In genomic region chr5:103953135-103954083, GRCm38 (mm10) we compare ENCODE assay signal across 13 mouse cellular contexts. TPM values are rescaled to one million over a fixed set of nuclear protein-coding genes. Genes with fewer than 3 reads are reported as not detected.
DNase-seq lines count a peak whose midpoint lies in the region; ATAC-seq lines count a peak whose summit lies in the region.
"Had no signal": no experiment of that assay in that cellular context is flagged by ENCODE, and none has a peak within 500 bp of the region (broad histone marks: within the 10 kb centered on the region; RNA-seq: fewer than 3 reads in every experiment).

No protein-coding gene starts in this region.

- no peak for ATAC-seq in heart, embryonic 11.5 days (replicated peaks; ENCODE audit: insufficient number of reproducible peaks, low FRiP score, low TSS enrichment)

- no peaks in the 10 kb centered on the region for H3K9me3 ChIP-seq in heart, embryonic 11.5 days (replicated peaks; ENCODE audit: control insufficient read depth, low read length)
- H3K9me3 ChIP-seq: neural tube, embryonic 13.5 days had no signal

- no peaks in the 10 kb centered on the region for H3K27me3 ChIP-seq in heart, embryonic 11.5 days (ENCODE audit: control insufficient read depth, insufficient read depth, low read length)
- H3K27me3 ChIP-seq: neural tube, embryonic 13.5 days had no signal

- WGBS in heart, embryonic 11.5 days (ENCODE audit: insufficient replicate concordance): 78% methylated on average over 10 of the region's 10 CpGs

- no peak overlapping the region for H3K4me3 ChIP-seq in heart, embryonic 11.5 days (ENCODE audit: low read depth, low read length)
- H3K4me3 ChIP-seq: neural tube, embryonic 13.5 days had no signal

- no peaks in the 10 kb centered on the region for H3K36me3 ChIP-seq in heart, embryonic 11.5 days (ENCODE audit: control insufficient read depth, insufficient read depth, low read length)
- H3K36me3 ChIP-seq: neural tube, embryonic 13.5 days had no signal

- no peaks in the 10 kb centered on the region for H3K4me1 ChIP-seq in heart, embryonic 11.5 days (ENCODE audit: control insufficient read depth, insufficient read depth, low read length)

- no peak overlapping the region for H3K4me2 ChIP-seq in heart, embryonic 11.5 days
- H3K4me2 ChIP-seq: neural tube, embryonic 13.5 days had no signal

- intact Hi-C loops in heart, postnatal 25 days (cut with DNase I): no loop called here

- no peak overlapping the region for H3K27ac ChIP-seq in heart, embryonic 11.5 days (ENCODE audit: low read depth, low read length)
- H3K27ac ChIP-seq: neural tube, embryonic 13.5 days had no signal

- DNase-seq in heart, postnatal 25 days (ENCODE audit: low spot score): peak; percentile 4
- DNase-seq in 3134 (ENCODE audit: extremely low read depth, insufficient read length, low spot score): peak; percentile 71
- peak; percentile 40 for DNase-seq in Muller cell, postnatal 12 days (ENCODE audit: inconsistent ontology term)
- DNase-seq in cerebellum, postnatal 14 days: peak; percentile 48 to 61
- no peak for DNase-seq in spleen, postnatal 10 days (ENCODE audit: low spot score in 2 of 2)
- no peak for DNase-seq in testis, postnatal 14 days (ENCODE audit: low spot score)
- DNase-seq: gastrocnemius, postnatal 10 days; kidney, adult 2 months; liver; spleen, adult 18-20 months had no signal

- H3K9ac ChIP-seq in heart, embryonic 11.5 days (ENCODE audit: low read depth, low read length): no peak overlapping the region
- H3K9ac ChIP-seq: neural tube, embryonic 13.5 days had no signal

RNA-seq across cellular contexts. Expression of gene Hsd17b13, which starts 23.8 kb away (rescaled TPM):
- not detected for total RNA-seq in heart, postnatal 25 days (2021)
- polyA plus RNA-seq in heart, embryonic 11.5 days (2014; fragmentation: Nextera tagmentation; extraction: Ambion mirVana): 0.20 TPM in 1 of 2 replicates, not detected in the other
- total RNA-seq: layer of hippocampus, postnatal 14 days had no signal
- polyA plus RNA-seq: neural tube, embryonic 13.5 days had no signal

RNA-seq across cellular contexts. Expression of gene Klhl8, which starts 42.4 kb away (rescaled TPM):
- 10 to 100 TPM; 12.6 to 13.5 TPM for total RNA-seq in heart, postnatal 25 days (2021)
- polyA plus RNA-seq in heart, embryonic 11.5 days (2014; fragmentation: Nextera tagmentation; extraction: Ambion mirVana): 6.7 and 10.9 TPM in 2 replicates

Comparison
In these comparisons a context has a peak if more than half of its experiments do, and no peak if none do; other contexts are left out.
1. DNase-seq: peak in heart, postnatal 25 days (single experiment), 3134 (single experiment), Muller cell, postnatal 12 days (single experiment) and cerebellum, postnatal 14 days (2 of 2); none in spleen, postnatal 10 days (0 of 2) and testis, postnatal 14 days (single experiment).